Mouse (Mus musculus): ENCODE measurements around the gene Rtl8c. TPM values are rescaled to one million over a fixed set of nuclear protein-coding genes. Genes with fewer than 3 reads are reported as not detected.
"Not testable (repeated sequence)": the region's sequence is repeated elsewhere in the genome, so short reads cannot be mapped to it uniquely, and the experiment has no call there.

Rtl8c gene
- 44.6 and 49.4 TPM in 2 replicates for polyA plus RNA-seq (2015; fragmentation: Nextera tagmentation; extraction: Ambion mirVana)

- Histone ChIP-seq H3K27ac (no peak within 1 kb of the TSS), H3K4me1 (no peaks in the 10 kb centered on the region), H3K27me3 (no peaks in the 10 kb centered on the region), H3K9me3 (no peaks in the 10 kb centered on the region), H3K4me2 (peak within 1 kb of the TSS; percentile 58), H3K4me3 (peak within 1 kb of the TSS; percentile 49), H3K36me3 (no peaks in the 10 kb centered on the region), H3K9ac (peak within 1 kb of the TSS; percentile 69)
- 30% methylated on average over 20 of the region's 20 CpGs for WGBS
- ATAC-seq (ENCODE audit: insufficient number of reproducible peaks, insufficient read depth, low FRiP score, low TSS enrichment, low read depth) = peak; percentile 75
Observed at GRCm38 (mm10) chrX:53607242-53608121, at the start of gene Rtl8c. TSS of gene Rtl8c (plus strand) at chrX:53608032.

GRCm38 (mm10) chrX:53579311-53579710, 28.5 kb upstream of the Rtl8c start:
- Histone ChIP-seq H3K27ac (no peak overlapping the region), H3K27me3 (no peaks in the 10 kb centered on the region), H3K4me3 (no peak overlapping the region), H3K9ac (no peak overlapping the region), H3K4me2 (no peak overlapping the region), H3K36me3 (no peaks in the 10 kb centered on the region), H3K4me1 (no peaks in the 10 kb centered on the region), H3K9me3 (no peaks in the 10 kb centered on the region)
- no peak for ATAC-seq (ENCODE audit: insufficient number of reproducible peaks, insufficient read depth, low FRiP score, low TSS enrichment, low read depth)
- WGBS = 89% methylated on average over 1 of the region's 1 CpGs

- H3K4me2 ChIP-seq; H3K9me3 ChIP-seq; H3K27me3 ChIP-seq; H3K36me3 ChIP-seq; H3K27ac ChIP-seq; H3K9ac ChIP-seq; H3K4me3 ChIP-seq; H3K4me1 ChIP-seq; ATAC-seq (ENCODE audit: insufficient number of reproducible peaks, insufficient read depth, low FRiP score, low TSS enrichment, low read depth): not testable (repeated sequence)
- WGBS = 79% methylated on average over 2 of the region's 4 CpGs
Observed at GRCm38 (mm10) chrX:53581407-53581806, 26.4 kb upstream of the Rtl8c start.

GRCm38 (mm10) chrX:53583404-53583803, 24.4 kb upstream of the Rtl8c start:
- not testable (repeated sequence) for H3K4me3 ChIP-seq; H3K9ac ChIP-seq; ATAC-seq (ENCODE audit: insufficient number of reproducible peaks, insufficient read depth, low FRiP score, low TSS enrichment, low read depth); H3K4me2 ChIP-seq; H3K4me1 ChIP-seq; H3K36me3 ChIP-seq; H3K9me3 ChIP-seq; H3K27ac ChIP-seq; H3K27me3 ChIP-seq
- WGBS = 53% methylated on average over 4 of the region's 4 CpGs

- not testable (repeated sequence) for H3K36me3 ChIP-seq; H3K27me3 ChIP-seq; H3K4me1 ChIP-seq; H3K9ac ChIP-seq; H3K9me3 ChIP-seq; ATAC-seq (ENCODE audit: insufficient number of reproducible peaks, insufficient read depth, low FRiP score, low TSS enrichment, low read depth); H3K4me3 ChIP-seq; H3K4me2 ChIP-seq; H3K27ac ChIP-seq
- WGBS = 55% methylated on average over 2 of the region's 2 CpGs
Observed at GRCm38 (mm10) chrX:53599993-53600392, 7.8 kb upstream of the Rtl8c start.

- not testable (repeated sequence) for H3K9me3 ChIP-seq; ATAC-seq (ENCODE audit: insufficient number of reproducible peaks, insufficient read depth, low FRiP score, low TSS enrichment, low read depth); H3K4me2 ChIP-seq; H3K4me3 ChIP-seq; H3K4me1 ChIP-seq; H3K27ac ChIP-seq; H3K27me3 ChIP-seq; H3K9ac ChIP-seq; H3K36me3 ChIP-seq
- WGBS = 20% methylated on average over 1 of the region's 1 CpGs
Observed at GRCm38 (mm10) chrX:53606176-53606575, 1.7 kb upstream of the Rtl8c start.

GRCm38 (mm10) chrX:53608122-53608813, 436 bp downstream of the Rtl8c start:
- Histone ChIP-seq H3K4me1 (no peaks in the 10 kb centered on the region), H3K9ac (peak overlapping the region; percentile 69), H3K27me3 (no peaks in the 10 kb centered on the region), H3K9me3 (no peaks in the 10 kb centered on the region), H3K4me2 (peak overlapping the region; percentile 58), H3K36me3 (no peaks in the 10 kb centered on the region), H3K4me3 (peak overlapping the region; percentile 49), H3K27ac (no peak overlapping the region)
- ATAC-seq (ENCODE audit: insufficient number of reproducible peaks, insufficient read depth, low FRiP score, low TSS enrichment, low read depth) = no peak
- WGBS = 26% methylated on average over 18 of the region's 18 CpGs

GRCm38 (mm10) chrX:53608879-53609278, 1.0 kb downstream of the Rtl8c start, which contains the start of gene Gm14597:
TSS of gene Gm14597 (minus strand) at chrX:53608979.
- not testable (repeated sequence) for H3K27me3 ChIP-seq; H3K9me3 ChIP-seq; H3K27ac ChIP-seq; H3K4me1 ChIP-seq; ATAC-seq (ENCODE audit: insufficient number of reproducible peaks, insufficient read depth, low FRiP score, low TSS enrichment, low read depth); H3K36me3 ChIP-seq
- Histone ChIP-seq H3K9ac (peak within 1 kb of the TSS; percentile 69), H3K4me2 (peak within 1 kb of the TSS; percentile 58), H3K4me3 (peak within 1 kb of the TSS; percentile 49)
- 61% methylated on average over 3 of the region's 4 CpGs for WGBS

- 6% methylated on average over 3 of the region's 3 CpGs for WGBS
- H3K27ac ChIP-seq = no peak overlapping the region
- H3K4me1 ChIP-seq = no peaks in the 10 kb centered on the region
- H3K4me3 ChIP-seq = no peak overlapping the region
- no peak overlapping the region for H3K9ac ChIP-seq
- ATAC-seq (ENCODE audit: insufficient number of reproducible peaks, insufficient read depth, low FRiP score, low TSS enrichment, low read depth) = no peak
- no peak overlapping the region for H3K4me2 ChIP-seq
- no peaks in the 10 kb centered on the region for H3K9me3 ChIP-seq
- no peaks in the 10 kb centered on the region for H3K36me3 ChIP-seq
- H3K27me3 ChIP-seq = no peaks in the 10 kb centered on the region
Observed at GRCm38 (mm10) chrX:53610571-53610970, 2.7 kb downstream of the Rtl8c start.

- not testable (repeated sequence) for H3K4me2 ChIP-seq
Observed at GRCm38 (mm10) chrX:53611395-53611794, 3.6 kb downstream of the Rtl8c start.

GRCm38 (mm10) chrX:53638107-53638506, 30.3 kb downstream of the Rtl8c start:
- H3K4me3 ChIP-seq; H3K9ac ChIP-seq; H3K27me3 ChIP-seq; H3K9me3 ChIP-seq; H3K4me2 ChIP-seq; H3K36me3 ChIP-seq; ATAC-seq (ENCODE audit: insufficient number of reproducible peaks, insufficient read depth, low FRiP score, low TSS enrichment, low read depth); H3K4me1 ChIP-seq; H3K27ac ChIP-seq: not testable (repeated sequence)
- WGBS = 50% methylated on average over 3 of the region's 3 CpGs

More at GRCm38 (mm10) chrX:53611395-53611794, 3.6 kb downstream of the Rtl8c start:
- H3K4me1 ChIP-seq; H3K4me3 ChIP-seq; H3K27ac ChIP-seq; H3K36me3 ChIP-seq; H3K9me3 ChIP-seq; H3K9ac ChIP-seq; H3K27me3 ChIP-seq; ATAC-seq (ENCODE audit: insufficient number of reproducible peaks, insufficient read depth, low FRiP score, low TSS enrichment, low read depth): not testable (repeated sequence)

- not testable (repeated sequence) for H3K9ac ChIP-seq; H3K4me1 ChIP-seq; H3K36me3 ChIP-seq; H3K27ac ChIP-seq; H3K9me3 ChIP-seq; ATAC-seq (ENCODE audit: insufficient number of reproducible peaks, insufficient read depth, low FRiP score, low TSS enrichment, low read depth); H3K27me3 ChIP-seq
- peak overlapping the region; percentile 45 for H3K4me2 ChIP-seq
- 33% methylated on average over 3 of the region's 4 CpGs for WGBS
- H3K4me3 ChIP-seq = peak overlapping the region; percentile 26
Observed at GRCm38 (mm10) chrX:53642604-53642979, 34.8 kb downstream of the Rtl8c start.

All from embryonic facial prominence, embryonic 13.5 days (tissue).